Mouse (Mus musculus): ENCODE data around the gene Vps51. TPM values are rescaled to one million over a fixed set of nuclear protein-coding genes. Genes with fewer than 3 reads are reported as not detected.

Vps51 gene
- polyA plus RNA-seq, 1 experiment from 2014 or later = 57.8 TPM

DNA sequence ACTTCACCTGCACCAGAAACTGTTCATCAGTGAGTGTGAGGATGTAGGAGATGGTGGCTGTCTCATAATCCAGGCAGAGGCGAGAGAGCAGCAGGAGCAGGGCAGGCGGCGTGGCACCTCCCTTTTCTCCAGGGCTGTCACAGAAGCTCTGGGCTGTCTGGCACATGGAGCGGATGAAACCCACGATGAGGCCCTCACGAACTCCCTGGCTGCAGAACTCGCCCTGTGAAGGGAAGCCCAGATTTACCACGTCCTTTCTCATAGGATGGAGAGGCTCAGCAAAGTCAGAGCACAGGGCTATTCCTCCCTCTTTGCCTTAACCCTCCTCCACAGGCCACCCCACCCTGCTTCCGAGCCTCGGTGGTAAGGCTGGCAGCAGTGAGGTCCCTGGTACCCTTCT, 7.2 kb downstream of the Vps51 start:
- peaks cover 28% of the 10 kb centered on the region for H3K36me3 ChIP-seq (ENCODE audit: insufficient read depth, low read length)

DNA sequence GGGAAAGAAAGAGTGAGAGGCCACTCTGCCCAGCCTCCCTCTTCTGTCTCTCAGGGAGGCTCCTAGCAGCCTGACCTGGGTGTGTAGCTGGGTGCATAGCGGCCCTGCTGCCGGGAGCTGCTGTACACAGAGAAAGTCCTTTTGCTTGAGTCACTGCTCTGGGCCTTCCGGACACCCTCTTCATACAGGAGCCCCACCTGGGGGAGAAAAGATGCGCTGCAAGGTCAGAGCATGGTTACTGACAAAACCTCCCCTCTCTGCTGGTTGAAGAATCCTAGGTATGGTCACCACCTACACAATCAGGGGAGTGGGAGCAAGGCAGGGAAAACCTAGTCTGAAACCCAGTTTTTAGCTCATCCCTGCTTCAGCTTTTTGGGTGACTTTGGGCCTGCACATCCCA, 8.1 kb downstream of the Vps51 start:
- 78% methylated on average over 4 of the region's 4 CpGs for WGBS
- ATAC-seq (replicated peaks; ENCODE audit: low FRiP score, low read depth) = no peak
- H3K4me2 ChIP-seq (ENCODE audit: low read length) = no peak overlapping the region
- H3K27me3 ChIP-seq (ENCODE audit: insufficient read depth, low read length) = no peaks in the 10 kb centered on the region
- H3K27ac ChIP-seq = no peak overlapping the region
- H3K9me3 ChIP-seq (replicated peaks; ENCODE audit: low read length) = no peaks in the 10 kb centered on the region
- no peak for DNase-seq (ENCODE audit: low spot score)
- H3K4me3 ChIP-seq (replicated peaks; ENCODE audit: low read depth, low read length) = no peak overlapping the region
- peaks cover 25% of the 10 kb centered on the region for H3K36me3 ChIP-seq (ENCODE audit: insufficient read depth, low read length)
- no peak overlapping the region for H3K9ac ChIP-seq (ENCODE audit: low read depth, low read length)
- 0 out of 2 replicates have a peak, but pooled peaks have one; percentile 7 for TF ChIP-seq CTCF (IDR thresholded peaks at IDR 0.05; ENCODE audit: low read depth)
- H3K4me1 ChIP-seq (replicated peaks; ENCODE audit: insufficient read depth, low read length) = peaks cover 13% of the 10 kb centered on the region; the same call in 1 of the 2 replicates

More for the DNA sequence above, 7.2 kb downstream of the Vps51 start:
- Histone ChIP-seq H3K4me1 (replicated peaks; ENCODE audit: insufficient read depth, low read length) (peaks cover 13% of the 10 kb centered on the region; the same call in 1 of the 2 replicates), H3K4me2 (ENCODE audit: low read length) (no peak overlapping the region), H3K27me3 (ENCODE audit: insufficient read depth, low read length) (no peaks in the 10 kb centered on the region), H3K27ac (no peak overlapping the region), H3K4me3 (replicated peaks; ENCODE audit: low read depth, low read length) (no peak overlapping the region), H3K9ac (ENCODE audit: low read depth, low read length) (no peak overlapping the region), H3K9me3 (replicated peaks; ENCODE audit: low read length) (no peaks in the 10 kb centered on the region)
- TF ChIP-seq CTCF (IDR thresholded peaks at IDR 0.05; ENCODE audit: low read depth) = no peak
- WGBS = 93% methylated on average over 10 of the region's 10 CpGs
- ATAC-seq (replicated peaks; ENCODE audit: low FRiP score, low read depth) = no peak
- DNase-seq (ENCODE audit: low spot score) = no peak

DNA sequence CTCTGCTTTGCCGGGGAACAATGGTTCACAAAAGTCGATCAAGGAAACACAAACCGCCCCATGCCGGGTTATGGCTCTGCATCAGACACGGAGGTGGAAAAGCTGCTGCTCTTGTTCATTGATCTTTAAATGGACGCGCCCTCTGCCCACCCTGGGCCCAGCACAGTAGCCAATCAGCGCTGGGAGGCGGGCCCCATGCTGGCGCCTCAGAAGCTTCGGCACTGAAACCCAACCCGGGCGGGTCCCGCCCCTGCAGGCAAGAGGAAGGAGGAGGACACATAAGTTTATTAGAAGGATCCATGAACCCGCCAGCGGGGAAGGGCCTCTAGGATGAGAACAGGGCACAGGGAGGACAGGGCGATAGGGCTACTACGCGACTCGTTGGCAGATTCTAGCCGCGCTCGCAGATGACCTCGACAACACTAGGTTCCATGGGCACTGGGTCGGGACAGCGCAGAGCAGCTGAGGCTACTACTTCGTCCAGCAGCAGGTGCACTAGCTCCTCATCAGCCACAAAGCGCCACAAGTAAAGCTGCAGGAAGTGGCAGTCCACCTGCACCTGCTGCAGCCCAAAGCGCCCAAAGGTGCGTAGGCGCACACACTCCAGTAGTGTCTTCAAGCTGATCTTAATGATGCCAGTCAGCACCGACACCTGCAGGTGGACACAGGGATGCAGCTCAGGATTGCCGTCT, 9.2 kb downstream of the Vps51 start, which contains the start of gene Tm7sf2:
Gene Tm7sf2, minus strand, starts transcription at position 650 of the 692 bp plus-strand sequence.
- peak; percentile 88 for ATAC-seq (replicated peaks; ENCODE audit: low FRiP score, low read depth)
- peak within 1 kb of the TSS; percentile 86 for H3K4me2 ChIP-seq (ENCODE audit: low read length)
- H3K4me3 ChIP-seq (replicated peaks; ENCODE audit: low read depth, low read length) = peak within 1 kb of the TSS; percentile 37
- 7% methylated on average over 33 of the region's 33 CpGs for WGBS
- DNase-seq (ENCODE audit: low spot score) = peak; percentile 96
- H3K36me3 ChIP-seq (ENCODE audit: insufficient read depth, low read length) = peaks cover 22% of the 10 kb centered on the region; the same call in 1 of the 2 replicates
- H3K27me3 ChIP-seq (ENCODE audit: insufficient read depth, low read length) = no peaks in the 10 kb centered on the region
- H3K9ac ChIP-seq (ENCODE audit: low read depth, low read length) = peak within 1 kb of the TSS; percentile 41
- peaks cover 13% of the 10 kb centered on the region; the same call in 1 of the 2 replicates for H3K4me1 ChIP-seq (replicated peaks; ENCODE audit: insufficient read depth, low read length)
- H3K9me3 ChIP-seq (replicated peaks; ENCODE audit: low read length) = no peaks in the 10 kb centered on the region
- TF ChIP-seq CTCF (IDR thresholded peaks at IDR 0.05; ENCODE audit: low read depth) = no peak; the same call in 1 of the 2 replicates
- peak within 1 kb of the TSS; percentile 70 for H3K27ac ChIP-seq

DNA sequence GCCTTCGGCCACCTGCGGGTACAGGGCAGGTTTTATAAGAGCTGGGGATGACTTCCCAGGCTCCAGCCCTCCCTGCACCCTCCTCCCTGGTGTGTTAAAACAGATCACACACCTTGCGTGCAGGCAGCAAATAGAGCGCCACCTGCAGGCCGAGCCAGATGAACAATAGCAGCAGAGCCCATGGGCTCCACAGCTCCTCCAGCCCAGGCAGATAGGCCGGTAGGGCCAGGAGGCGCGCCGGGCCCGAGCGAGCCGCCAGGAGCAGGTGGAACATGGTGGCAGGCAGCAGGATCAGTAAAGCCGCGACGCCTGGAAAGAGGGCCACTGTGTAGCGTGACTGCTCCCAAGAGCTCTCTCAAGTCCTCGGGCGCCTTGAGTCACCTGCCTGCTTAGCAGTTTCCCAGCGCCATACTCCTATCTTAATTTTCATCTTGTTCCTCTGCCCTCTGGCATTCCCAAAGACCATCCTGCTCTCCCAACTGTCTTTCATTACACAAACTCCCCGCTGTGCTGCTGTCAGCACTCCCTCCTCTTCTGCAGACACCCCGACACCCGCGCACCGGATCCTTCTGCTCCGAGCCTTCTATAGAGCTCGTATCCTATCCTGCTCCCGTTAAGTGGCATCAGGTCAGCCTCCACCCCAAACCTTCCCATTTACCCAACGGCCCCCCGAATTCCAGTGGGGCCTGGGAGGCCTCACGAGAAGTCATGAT, 9.9 kb downstream of the Vps51 start:
- peak; percentile 87 for TF ChIP-seq CTCF (IDR thresholded peaks at IDR 0.05; ENCODE audit: low read depth)
- Histone ChIP-seq H3K36me3 (ENCODE audit: insufficient read depth, low read length) (peaks cover 20% of the 10 kb centered on the region; the same call in 1 of the 2 replicates), H3K27ac (peak overlapping the region; percentile 70), H3K4me1 (replicated peaks; ENCODE audit: insufficient read depth, low read length) (peaks cover 18% of the 10 kb centered on the region; the same call in 1 of the 2 replicates), H3K9ac (ENCODE audit: low read depth, low read length) (peak overlapping the region; percentile 41), H3K4me3 (replicated peaks; ENCODE audit: low read depth, low read length) (peak overlapping the region; percentile 37), H3K4me2 (ENCODE audit: low read length) (peak overlapping the region; percentile 86), H3K9me3 (replicated peaks; ENCODE audit: low read length) (no peaks in the 10 kb centered on the region), H3K27me3 (ENCODE audit: insufficient read depth, low read length) (no peaks in the 10 kb centered on the region)
- peak; percentile 84 for DNase-seq (ENCODE audit: low spot score)
- WGBS = 1% methylated on average over 27 of the region's 30 CpGs
- ATAC-seq (replicated peaks; ENCODE audit: low FRiP score, low read depth) = peak; percentile 43

DNA sequence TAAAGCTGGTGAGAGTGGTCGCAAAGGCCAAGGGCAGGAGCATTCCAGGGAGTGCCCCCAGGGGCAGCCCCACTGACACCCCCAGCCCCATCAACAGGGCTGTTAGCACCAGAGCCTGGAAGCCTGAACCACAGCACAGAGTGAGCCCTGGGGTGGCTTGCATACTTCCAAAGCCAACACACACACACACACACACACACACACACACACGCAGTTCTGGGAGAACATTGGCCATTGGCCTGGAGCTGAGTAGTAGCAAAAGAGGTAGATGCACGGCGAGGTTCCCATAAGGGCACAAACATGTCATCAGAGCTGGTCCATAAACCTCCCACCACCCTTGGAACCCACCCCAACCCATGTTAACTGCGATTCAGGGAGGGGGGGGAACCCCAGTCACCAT, 10.5 kb downstream of the Vps51 start:
- peak overlapping the region; percentile 41; the same call in 1 of the 2 replicates for H3K9ac ChIP-seq (ENCODE audit: low read depth, low read length)
- H3K36me3 ChIP-seq (ENCODE audit: insufficient read depth, low read length) = peaks cover 20% of the 10 kb centered on the region; the same call in 1 of the 2 replicates
- peak overlapping the region; percentile 86 for H3K4me2 ChIP-seq (ENCODE audit: low read length)
- H3K4me1 ChIP-seq (replicated peaks; ENCODE audit: insufficient read depth, low read length) = peaks cover 23% of the 10 kb centered on the region
- H3K27ac ChIP-seq = peak overlapping the region; percentile 70; the same call in 1 of the 2 replicates
- peak overlapping the region; percentile 37; the same call in 1 of the 2 replicates for H3K4me3 ChIP-seq (replicated peaks; ENCODE audit: low read depth, low read length)
- DNase-seq (ENCODE audit: low spot score) = no peak
- no peak for ATAC-seq (replicated peaks; ENCODE audit: low FRiP score, low read depth)
- WGBS = 27% methylated on average over 5 of the region's 5 CpGs
- H3K27me3 ChIP-seq (ENCODE audit: insufficient read depth, low read length) = no peaks in the 10 kb centered on the region
- TF ChIP-seq CTCF (IDR thresholded peaks at IDR 0.05; ENCODE audit: low read depth) = no peak
- no peaks in the 10 kb centered on the region for H3K9me3 ChIP-seq (replicated peaks; ENCODE audit: low read length)

DNA sequence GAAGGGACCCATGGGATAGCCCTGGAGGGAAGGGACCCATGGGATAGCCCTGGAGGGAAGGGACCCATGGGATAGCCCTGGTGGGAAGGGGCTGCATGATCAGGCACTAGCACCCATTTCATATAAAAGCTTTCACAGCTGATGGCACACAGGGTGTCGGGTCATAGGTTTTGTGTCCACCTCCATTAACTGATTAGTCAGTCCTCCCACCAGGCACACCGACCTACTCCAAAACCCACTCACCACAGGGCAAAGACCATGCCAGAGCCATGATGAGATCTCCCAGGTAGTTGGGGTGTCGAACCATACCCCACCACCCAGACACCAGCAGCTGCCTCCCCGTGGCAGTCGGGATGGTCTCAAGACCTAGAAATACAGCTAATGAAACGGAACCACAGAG, 13.9 kb downstream of the Vps51 start:
- Histone ChIP-seq H3K4me2 (ENCODE audit: low read length) (no peak overlapping the region), H3K36me3 (ENCODE audit: insufficient read depth, low read length) (no peaks in the 10 kb centered on the region; the same call in 1 of the 2 replicates)
- 89% methylated on average over 6 of the region's 6 CpGs for WGBS

More for the DNA sequence above, 13.9 kb downstream of the Vps51 start:
- TF ChIP-seq CTCF (IDR thresholded peaks at IDR 0.05; ENCODE audit: low read depth) = no peak
- ATAC-seq (replicated peaks; ENCODE audit: low FRiP score, low read depth) (no peak), DNase-seq (ENCODE audit: low spot score) (no peak)
- Histone ChIP-seq H3K9ac (ENCODE audit: low read depth, low read length) (peak overlapping the region; percentile 86; the same call in 1 of the 2 replicates), H3K4me1 (replicated peaks; ENCODE audit: insufficient read depth, low read length) (peaks cover 22% of the 10 kb centered on the region), H3K9me3 (replicated peaks; ENCODE audit: low read length) (no peaks in the 10 kb centered on the region), H3K4me3 (replicated peaks; ENCODE audit: low read depth, low read length) (no peak overlapping the region), H3K27ac (no peak overlapping the region), H3K27me3 (ENCODE audit: insufficient read depth, low read length) (no peaks in the 10 kb centered on the region)

Measured in kidney, postnatal 0 days (tissue).